Mouse (Mus musculus): ENCODE results near the gene Trpm4.

Trpm4 gene

GRCm38 (mm10) chr7:45353041-45353440 is 19.5 kb upstream of the Trpm4 start:
- no peak for DNase-seq (ENCODE audit: low spot score in 2 of 2)

DNA sequence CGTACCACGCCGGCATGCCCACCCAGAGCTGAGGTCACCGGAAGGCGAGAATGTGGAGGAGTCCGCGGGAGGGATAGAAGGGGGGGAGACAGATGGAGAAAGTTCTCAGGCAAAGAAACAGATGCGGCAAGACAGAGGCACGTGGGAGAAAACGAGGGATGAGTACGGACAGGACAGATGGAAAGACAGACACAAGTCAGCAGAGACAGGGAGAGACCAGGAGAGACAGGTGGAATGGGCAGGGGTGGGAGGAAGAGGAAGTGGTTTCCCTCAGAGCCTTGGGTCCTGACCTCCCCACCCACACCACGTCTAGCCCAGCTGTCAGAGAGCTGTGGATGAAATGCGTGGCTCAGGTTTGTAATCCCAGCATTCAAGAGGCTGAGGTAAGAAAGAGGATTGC is 13.3 kb upstream of the Trpm4 start:
- no peak for DNase-seq (ENCODE audit: low spot score in 2 of 2)

DNA sequence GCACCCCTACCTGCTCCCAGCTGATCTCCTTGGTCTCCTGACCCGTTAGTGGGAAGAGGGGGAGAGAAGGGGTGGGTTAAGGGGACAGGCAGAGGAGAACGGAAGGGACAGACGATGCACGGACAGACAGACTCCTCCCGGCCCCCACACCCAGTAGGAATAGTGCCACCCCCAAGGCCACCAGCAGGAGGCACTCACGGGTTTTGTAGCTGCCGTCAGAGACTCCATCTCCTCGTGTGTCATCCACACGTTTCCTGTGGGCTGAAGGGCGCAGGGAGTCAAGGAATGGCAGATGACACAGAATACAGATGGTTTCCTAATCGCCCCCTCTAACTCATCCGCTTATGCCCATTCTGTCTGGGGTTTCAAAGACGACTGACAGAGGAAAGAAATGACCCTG is 10.0 kb upstream of the Trpm4 start:
- no peak for DNase-seq (ENCODE audit: low spot score in 2 of 2)

GRCm38 (mm10) chr7:45342081-45342480 is 8.5 kb upstream of the Trpm4 start:
- no peak for DNase-seq (ENCODE audit: low spot score in 2 of 2)

GRCm38 (mm10) chr7:45341303-45341702 is 7.7 kb upstream of the Trpm4 start:
- peak; percentile 66 to 78 for DNase-seq (ENCODE audit: low spot score in 2 of 2)

GRCm38 (mm10) chr7:45340669-45341068 is 7.1 kb upstream of the Trpm4 start:
- no peak for DNase-seq (ENCODE audit: low spot score in 2 of 2)

DNA sequence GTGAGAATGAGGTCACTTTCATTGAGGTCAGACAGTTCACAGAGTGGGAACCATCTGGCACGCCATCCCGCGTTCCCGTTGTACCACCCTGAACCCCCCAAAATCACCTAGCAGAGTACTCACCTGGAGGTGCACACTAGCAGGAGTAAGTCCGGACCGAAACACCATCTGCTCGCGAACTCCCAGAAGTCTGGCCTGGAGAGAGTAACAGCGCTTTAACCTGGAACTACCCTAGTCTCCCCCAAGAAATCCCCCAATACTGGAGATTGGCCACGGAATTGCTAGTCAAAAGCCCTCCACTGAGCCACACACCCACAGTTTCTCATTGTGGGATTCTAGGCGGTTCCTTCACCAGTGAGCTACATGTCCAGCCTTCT is 6.5 kb upstream of the Trpm4 start:
- no peak for DNase-seq (ENCODE audit: low spot score in 2 of 2)

DNA sequence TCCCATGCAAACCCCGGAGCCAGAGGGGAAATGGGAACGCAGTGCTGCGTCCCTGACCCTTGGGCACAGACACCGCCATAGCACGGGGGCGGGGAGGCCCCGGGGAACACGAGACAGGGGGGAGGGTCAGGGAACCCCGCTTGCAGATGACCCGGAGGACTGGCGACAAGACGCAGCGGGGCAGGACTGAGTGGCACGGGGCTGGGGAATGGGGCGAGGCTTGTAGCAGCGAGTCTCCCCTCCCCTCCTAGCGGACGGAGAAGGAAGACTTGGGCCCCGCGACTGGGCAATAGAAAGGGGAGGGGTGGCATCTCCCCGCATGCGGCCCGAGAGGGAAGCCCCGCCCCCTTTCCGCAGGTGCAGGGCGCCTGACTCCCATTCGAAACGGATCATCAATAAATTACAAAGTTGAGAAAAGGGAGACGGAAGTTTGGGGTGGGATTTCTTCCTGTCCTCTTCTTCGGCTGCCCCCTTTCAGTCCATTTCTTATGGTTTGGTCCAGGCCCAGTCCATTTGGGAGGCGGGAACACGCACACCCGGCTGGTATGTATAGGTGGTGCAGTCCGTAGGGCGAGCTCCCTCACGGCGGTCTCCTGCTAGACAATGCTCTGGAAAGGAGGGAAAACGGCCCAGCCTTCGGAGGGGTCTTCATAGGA is 6.0 kb upstream of the Trpm4 start:
- DNase-seq (ENCODE audit: low spot score in 2 of 2): no peak

GRCm38 (mm10) chr7:45338161-45338911 is 4.8 kb upstream of the Trpm4 start:
- no peak for DNase-seq (ENCODE audit: low spot score in 2 of 2)

GRCm38 (mm10) chr7:45337469-45337868 is 3.9 kb upstream of the Trpm4 start:
- DNase-seq (ENCODE audit: low spot score in 2 of 2): no peak

DNA sequence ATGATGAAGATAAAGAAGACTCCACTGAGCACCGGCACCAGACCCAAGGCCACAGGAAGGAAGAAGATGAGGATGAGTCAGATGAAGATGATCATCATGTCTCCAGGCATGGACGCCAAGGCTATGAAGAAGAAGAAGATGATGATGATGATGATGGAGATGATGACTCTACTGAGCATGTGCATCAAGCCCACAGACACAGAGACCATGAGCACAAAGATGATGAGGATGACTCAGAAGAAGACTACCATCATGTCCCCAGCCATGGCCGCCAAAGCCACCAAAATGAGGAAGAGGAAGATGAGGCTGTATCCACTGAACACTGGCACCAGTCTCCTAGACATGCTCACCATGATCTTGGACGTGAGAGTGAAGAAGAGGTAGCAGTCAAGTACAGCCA is 2.7 kb upstream of the Trpm4 start:
- no peak for DNase-seq (ENCODE audit: low spot score in 2 of 2)

DNA sequence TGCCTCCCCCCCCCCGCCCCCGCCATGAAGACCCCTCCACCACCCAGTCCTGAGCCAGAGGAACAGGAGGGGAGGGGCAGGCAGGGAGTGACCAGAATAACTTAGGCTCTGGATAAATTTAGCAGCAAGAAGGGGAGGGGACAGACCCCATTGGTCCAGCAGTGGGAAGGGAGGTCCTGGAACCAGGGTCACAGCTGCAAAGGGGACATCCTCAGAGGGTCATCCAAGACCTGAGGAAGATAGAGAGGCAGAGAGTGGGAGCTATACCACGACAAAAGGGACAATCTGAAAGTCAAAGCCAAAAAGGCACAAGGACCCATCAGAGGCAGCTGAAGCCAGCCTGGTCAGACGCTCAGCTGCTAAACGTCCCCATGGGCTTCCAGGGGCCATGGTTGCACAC is 1.5 kb upstream of the Trpm4 start, which contains the start of gene Hrc:
Hrc (plus strand) TSS at position 235 of the 400 bp plus-strand sequence.
- no peak for DNase-seq (ENCODE audit: low spot score in 2 of 2)

GRCm38 (mm10) chr7:45334605-45335004 is 1.0 kb upstream of the Trpm4 start:
- no peak for DNase-seq (ENCODE audit: low spot score in 2 of 2)

DNA sequence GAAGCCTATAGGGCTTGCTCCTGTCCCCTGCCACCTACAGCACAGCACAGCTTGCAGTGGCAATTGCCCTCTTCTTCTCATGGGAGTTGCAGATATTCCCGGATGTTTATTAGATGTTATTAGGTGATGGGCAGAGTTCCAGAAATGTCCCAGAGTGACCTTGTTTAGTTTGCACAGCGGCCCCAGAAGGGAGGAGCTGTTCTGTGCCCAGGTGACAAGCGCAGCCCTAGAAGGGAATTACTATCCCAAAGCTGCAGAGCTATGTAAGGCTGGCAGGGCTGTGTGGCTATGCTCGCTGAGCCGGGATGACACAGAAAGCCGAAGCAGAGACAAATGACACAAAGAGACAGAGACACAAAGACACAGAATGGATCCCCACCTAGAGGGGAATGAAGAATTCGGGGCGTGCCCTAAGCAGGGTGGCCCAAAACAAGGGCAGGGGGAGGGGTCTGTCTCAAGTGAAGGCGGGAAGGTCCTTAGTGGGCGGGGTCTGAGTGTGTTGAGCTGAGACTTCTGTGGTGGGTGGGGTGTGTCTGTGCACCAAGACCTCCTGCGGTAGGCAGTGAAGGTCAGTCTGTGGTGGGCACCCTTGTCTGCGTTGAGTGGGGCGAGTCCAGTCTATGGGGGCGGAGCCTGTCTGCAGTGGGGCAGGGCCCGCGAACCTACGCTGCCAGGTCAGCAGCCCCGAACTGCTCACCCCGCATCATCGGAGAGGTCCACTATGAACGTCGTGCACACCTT is 725 bp downstream of the Trpm4 start:
- DNase-seq (ENCODE audit: low spot score in 2 of 2): no peak

DNA sequence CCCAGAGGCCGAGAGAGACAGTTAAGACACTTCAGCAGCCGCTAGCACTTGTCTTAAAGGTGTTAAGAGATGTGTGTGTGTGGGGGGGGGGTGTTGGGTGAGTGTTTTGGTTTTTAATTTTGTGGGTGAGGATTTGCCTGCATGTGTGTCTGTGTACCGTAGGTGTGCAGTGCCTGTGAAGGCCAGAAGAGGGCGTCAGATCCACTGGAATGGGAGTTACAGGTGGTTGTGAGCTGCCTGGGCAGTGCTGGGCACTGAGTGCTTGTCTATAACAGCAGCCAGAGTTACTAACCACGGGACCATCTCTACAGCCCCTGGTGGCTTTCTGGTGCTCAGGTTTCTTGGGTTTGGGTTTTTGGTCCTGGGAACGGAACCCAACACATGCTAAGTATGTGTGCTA is 2.1 kb downstream of the Trpm4 start:
- no peak for DNase-seq (ENCODE audit: low spot score in 2 of 2)

GRCm38 (mm10) chr7:45328841-45329475 is 4.6 kb downstream of the Trpm4 start:
- DNase-seq (ENCODE audit: low spot score in 2 of 2): no peak

- no peak for DNase-seq (ENCODE audit: low spot score in 2 of 2)
Measured at GRCm38 (mm10) chr7:45325800-45326199, 7.8 kb downstream of the Trpm4 start.

GRCm38 (mm10) chr7:45323069-45323468 is 10.5 kb downstream of the Trpm4 start:
- no peak for DNase-seq (ENCODE audit: low spot score in 2 of 2)

DNA sequence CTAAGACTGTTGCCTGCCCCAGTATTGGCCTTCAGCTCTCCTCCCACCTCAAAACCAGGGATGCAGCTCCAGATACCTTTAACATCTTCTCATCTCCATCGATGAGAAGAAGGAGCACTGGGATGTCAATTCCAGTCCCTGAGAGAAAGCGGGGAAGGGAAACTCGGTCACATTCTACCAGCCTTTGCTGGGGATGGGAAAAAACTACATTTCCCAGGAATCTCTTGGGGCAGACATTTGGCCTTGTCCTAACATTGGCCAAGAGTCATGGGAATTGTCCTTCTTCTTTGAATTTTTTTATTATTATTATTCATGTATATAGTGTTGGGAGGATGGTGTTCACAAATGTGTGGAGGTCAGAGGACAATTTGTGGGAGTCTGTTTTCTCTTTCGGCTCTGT is 11.3 kb downstream of the Trpm4 start:
- no peak for DNase-seq (ENCODE audit: low spot score in 2 of 2)

DNA sequence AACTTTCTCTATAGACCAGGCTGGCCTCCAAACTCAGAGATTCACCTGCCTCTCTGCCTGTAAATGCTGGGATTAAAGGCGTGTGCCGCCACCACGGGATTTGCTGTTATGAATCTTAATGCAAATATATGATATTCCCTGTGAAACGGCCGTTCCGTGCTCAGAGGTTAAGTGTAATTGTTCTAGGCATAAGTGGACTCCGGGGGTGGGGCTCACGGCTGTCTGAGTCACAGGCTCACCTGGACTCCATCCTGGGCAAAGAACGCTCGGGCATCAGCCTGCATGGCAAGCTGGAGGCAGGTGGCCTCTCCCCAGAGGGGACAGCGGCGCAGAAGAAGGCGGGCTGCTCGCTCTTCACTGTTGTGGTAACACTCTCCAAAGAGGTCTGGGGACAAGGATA is 17.0 kb downstream of the Trpm4 start:
- no peak for DNase-seq (ENCODE audit: low spot score in 2 of 2)

DNA sequence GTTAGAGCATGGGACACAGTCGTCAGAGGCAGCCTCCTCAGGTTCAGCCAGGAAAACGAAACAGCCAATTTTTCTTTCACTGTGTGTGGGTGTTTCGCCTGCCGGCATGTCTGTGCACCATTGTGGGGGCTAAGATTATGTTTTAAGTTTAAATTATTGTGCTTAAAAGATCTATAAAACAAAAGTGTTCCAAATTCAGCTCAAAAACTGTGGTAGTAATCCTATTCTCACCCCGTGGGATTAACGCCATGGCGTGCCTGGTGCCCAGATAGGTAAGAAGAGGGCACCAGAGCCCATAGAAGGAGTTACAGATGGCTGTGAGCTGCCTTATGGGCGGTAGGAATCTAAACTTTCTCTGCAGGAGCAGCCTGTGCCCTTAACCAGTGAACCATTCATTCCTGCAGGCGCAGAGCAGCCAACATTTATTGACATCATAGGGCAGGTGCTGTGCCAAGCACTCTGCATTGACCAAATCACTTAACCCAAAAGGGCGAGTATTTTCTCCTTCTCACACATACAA is 18.3 kb downstream of the Trpm4 start:
- DNase-seq (ENCODE audit: low spot score in 2 of 2): no peak

DNA sequence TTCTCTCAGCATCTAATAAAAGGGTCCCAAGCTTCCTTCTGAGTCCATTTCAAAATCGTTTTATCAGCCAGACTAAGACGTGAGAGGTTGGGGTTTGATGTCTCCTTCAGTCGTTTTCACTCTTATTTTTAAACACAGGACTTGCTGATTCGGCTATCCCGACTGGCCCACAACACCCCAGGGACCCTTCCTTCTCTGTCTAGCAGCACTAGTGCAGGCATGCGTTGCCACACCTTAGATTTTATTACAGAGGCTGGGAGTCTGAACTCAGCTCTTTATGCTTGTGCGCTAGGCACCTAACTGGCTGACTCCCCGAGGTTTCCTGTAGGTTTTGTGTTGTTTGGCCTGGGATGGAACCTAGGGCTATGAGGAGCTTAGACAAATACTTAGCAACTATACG is 20.1 kb downstream of the Trpm4 start:
- DNase-seq (ENCODE audit: low spot score in 2 of 2): no peak

Data from frontal cortex, postnatal 10 days (tissue).